Mouse (Mus musculus): ENCODE data around the gene Zfp692.
A peak's percentile ranks its signal among the peaks of the same experiment; 100 is the strongest.

DNA sequence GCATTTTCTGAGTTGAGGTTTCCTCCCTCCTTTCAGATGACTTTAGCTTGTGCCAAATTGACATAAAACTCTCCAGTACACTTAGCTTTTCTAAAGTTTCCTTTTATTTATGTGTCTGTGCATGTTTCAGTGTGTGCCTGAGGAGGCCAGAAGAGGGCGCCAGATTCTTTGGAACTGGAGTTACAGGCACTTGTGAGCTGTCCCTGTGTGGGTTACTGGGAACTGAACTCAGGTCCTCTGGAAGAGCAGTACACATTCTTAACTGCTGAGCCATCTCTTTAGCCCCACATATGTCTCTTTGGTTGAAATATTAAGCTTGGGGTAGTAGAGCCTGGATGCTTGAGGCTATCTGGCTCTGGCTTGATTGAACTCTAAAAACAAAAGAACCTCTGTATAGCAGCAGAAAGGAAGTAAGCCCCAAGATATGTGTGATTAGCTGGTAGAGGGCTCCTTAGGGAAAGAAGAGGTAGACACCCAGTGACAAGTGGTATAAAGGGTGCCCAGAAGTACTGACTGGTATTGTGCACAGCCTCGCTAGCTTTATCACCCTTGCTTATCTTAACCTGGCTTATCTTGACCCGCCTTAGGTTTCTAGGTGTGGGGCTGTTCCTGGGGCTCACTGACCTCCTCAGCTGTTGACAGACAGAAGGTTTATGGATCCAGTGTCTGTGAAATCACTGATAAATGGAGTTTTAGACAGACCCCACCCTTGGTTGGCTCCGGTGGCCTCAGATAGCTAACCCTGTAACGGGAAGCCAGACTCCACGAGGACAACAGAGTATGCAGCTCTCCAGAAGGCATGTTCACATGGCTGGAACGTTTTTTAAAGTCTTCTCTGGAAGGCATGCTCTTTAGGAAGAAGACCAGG lies 46.0 kb downstream of the Zfp692 start:
- peak; percentile 36 for TF ChIP-seq CTCF (IDR thresholded peaks at IDR 0.05; ENCODE audit: low read depth, low read length)
- TF ChIP-seq GATA1 (IDR thresholded peaks at IDR 0.05; ENCODE audit: borderline replicate concordance, low read length), result no peak
- TF ChIP-seq TAL1 (conservative IDR thresholded peaks at IDR 0.05; ENCODE audit: low read depth, low read length), result peak; percentile 93
- no peak for TF ChIP-seq POLR2AphosphoS5 (IDR thresholded peaks at IDR 0.05; ENCODE audit: insufficient replicate concordance, low read depth, low read length)
- peak; percentile 97 for TF ChIP-seq GATA2 (IDR thresholded peaks at IDR 0.05; ENCODE audit: borderline replicate concordance, low read depth, low read length)

Measured in G1E (cell line).